Mouse (Mus musculus) liver, postnatal 0 days (tissue): ENCODE data around the gene Magi2.

ENCODE experiments used
- CTCF ChIP-seq: sonication (generic); IDR thresholded peaks from 2 replicates; pipeline ENCODE4 v1.5.1; 2016; ENCODE audit warnings: antibody characterized with exemption, low read depth
- EP300 ChIP-seq: IDR thresholded peaks from 2 replicates; pipeline ENCODE4 v1.6.1; 2016; ENCODE audit warnings: antibody characterized with exemption, low read depth, mild to moderate bottlenecking

DNA sequence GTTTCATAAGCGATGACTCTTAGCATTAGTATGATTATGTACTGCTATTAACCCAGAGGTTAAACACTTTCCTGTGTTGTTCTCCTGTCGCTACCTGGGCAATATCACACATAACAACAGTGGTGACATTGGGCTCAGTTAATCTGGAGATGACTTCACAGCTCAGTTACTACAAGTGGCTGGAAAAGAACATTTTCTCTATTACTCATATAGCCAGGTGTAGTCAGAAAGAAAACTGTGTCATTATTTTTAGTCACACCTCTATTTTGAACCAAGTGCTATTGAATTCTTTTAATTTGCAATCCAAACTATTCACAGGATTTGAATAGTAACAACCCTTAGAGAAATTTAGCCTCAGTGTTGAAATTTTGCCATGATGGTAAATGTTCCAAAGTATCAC, 821.5 kb downstream of the Magi2 start:
- TF ChIP-seq CTCF (no peak), EP300 (no peak)
